Mouse (Mus musculus): Measurements from ENCODE around the gene Klra2. TPM values are rescaled to one million over a fixed set of nuclear protein-coding genes. Genes with fewer than 3 reads are reported as not detected.

Gene Klra2
- polyA plus RNA-seq, 1 experiment from 2014 or later: 0.09 TPM

- H3K4me2 ChIP-seq: no peak overlapping the region
- no peak overlapping the region for H3K27ac ChIP-seq
- no peaks in the 10 kb centered on the region for H3K36me3 ChIP-seq
- H3K9me3 ChIP-seq (replicated peaks): no peaks in the 10 kb centered on the region
- no peaks in the 10 kb centered on the region for H3K4me1 ChIP-seq (replicated peaks)
- ATAC-seq (replicated peaks; ENCODE audit: insufficient number of reproducible peaks, insufficient read depth, low FRiP score, low read depth): no peak
- no peak overlapping the region for H3K4me3 ChIP-seq
- no peak overlapping the region for H3K9ac ChIP-seq
- 73% methylated on average over 5 of the region's 5 CpGs for WGBS
- no peaks in the 10 kb centered on the region for H3K27me3 ChIP-seq
Measured at GRCm38 (mm10) chr6:131264175-131264574, 17.0 kb upstream of the Klra2 start.

- Histone ChIP-seq H3K36me3 (no peaks in the 10 kb centered on the region), H3K4me2 (no peak overlapping the region), H3K27me3 (no peaks in the 10 kb centered on the region), H3K9me3 (replicated peaks) (no peaks in the 10 kb centered on the region), H3K27ac (no peak overlapping the region), H3K4me1 (replicated peaks) (no peaks in the 10 kb centered on the region), H3K9ac (no peak overlapping the region), H3K4me3 (no peak overlapping the region)
- WGBS: 53% methylated on average over 3 of the region's 3 CpGs
- ATAC-seq (replicated peaks; ENCODE audit: insufficient number of reproducible peaks, insufficient read depth, low FRiP score, low read depth): no peak
Measured at GRCm38 (mm10) chr6:131262778-131263177, 15.6 kb upstream of the Klra2 start.

- H3K4me3 ChIP-seq: no peak overlapping the region
- no peak overlapping the region for H3K4me2 ChIP-seq
- 59% methylated on average over 3 of the region's 3 CpGs for WGBS
- H3K27me3 ChIP-seq: no peaks in the 10 kb centered on the region
- no peak for ATAC-seq (replicated peaks; ENCODE audit: insufficient number of reproducible peaks, insufficient read depth, low FRiP score, low read depth)
- H3K27ac ChIP-seq: no peak overlapping the region
- H3K36me3 ChIP-seq: no peaks in the 10 kb centered on the region
- H3K9me3 ChIP-seq (replicated peaks): no peaks in the 10 kb centered on the region
- no peak overlapping the region for H3K9ac ChIP-seq
- H3K4me1 ChIP-seq (replicated peaks): no peaks in the 10 kb centered on the region
Measured at GRCm38 (mm10) chr6:131262009-131262408, 14.8 kb upstream of the Klra2 start.

- Histone ChIP-seq H3K36me3 (no peaks in the 10 kb centered on the region), H3K9me3 (replicated peaks) (no peaks in the 10 kb centered on the region), H3K27me3 (no peaks in the 10 kb centered on the region), H3K9ac (no peak overlapping the region), H3K4me2 (no peak overlapping the region), H3K27ac (no peak overlapping the region), H3K4me1 (replicated peaks) (no peaks in the 10 kb centered on the region), H3K4me3 (no peak overlapping the region)
- WGBS: 62% methylated on average over 2 of the region's 2 CpGs
- ATAC-seq (replicated peaks; ENCODE audit: insufficient number of reproducible peaks, insufficient read depth, low FRiP score, low read depth): no peak
Measured at GRCm38 (mm10) chr6:131245081-131245480, 2.1 kb downstream of the Klra2 start.

Other genes with a start within 250 kb of the Klra2 start
- gene Magohb, start 45.9 kb upstream of the Klra2 start, polyA plus RNA-seq (2015; fragmentation: Nextera tagmentation; extraction: Ambion mirVana): 29.0 and 39.8 TPM in 2 replicates
- gene Styk1, start 106.2 kb upstream of the Klra2 start, polyA plus RNA-seq (2015; fragmentation: Nextera tagmentation; extraction: Ambion mirVana): 0.14 and 0.21 TPM in 2 replicates
- 49.1 and 52.1 TPM in 2 replicates for gene Ybx3, start 141.1 kb upstream of the Klra2 start, polyA plus RNA-seq (2015; fragmentation: Nextera tagmentation; extraction: Ambion mirVana)
- not detected in 2 replicates for gene 5430401F13Rik, start 239.0 kb upstream of the Klra2 start, polyA plus RNA-seq (2015; fragmentation: Nextera tagmentation; extraction: Ambion mirVana)
- gene Gm6619, start 239.0 kb upstream of the Klra2 start, polyA plus RNA-seq (2015; fragmentation: Nextera tagmentation; extraction: Ambion mirVana): not detected in 2 replicates

Data from heart, embryonic 15.5 days (tissue).